Mouse (Mus musculus): Measurements from ENCODE around the gene Guca1a. TPM values are rescaled to one million over a fixed set of nuclear protein-coding genes. Genes with fewer than 3 reads are reported as not detected.

The Guca1a gene
- polyA plus RNA-seq, 1 experiment from 2014 or later = 3.8 TPM

DNA sequence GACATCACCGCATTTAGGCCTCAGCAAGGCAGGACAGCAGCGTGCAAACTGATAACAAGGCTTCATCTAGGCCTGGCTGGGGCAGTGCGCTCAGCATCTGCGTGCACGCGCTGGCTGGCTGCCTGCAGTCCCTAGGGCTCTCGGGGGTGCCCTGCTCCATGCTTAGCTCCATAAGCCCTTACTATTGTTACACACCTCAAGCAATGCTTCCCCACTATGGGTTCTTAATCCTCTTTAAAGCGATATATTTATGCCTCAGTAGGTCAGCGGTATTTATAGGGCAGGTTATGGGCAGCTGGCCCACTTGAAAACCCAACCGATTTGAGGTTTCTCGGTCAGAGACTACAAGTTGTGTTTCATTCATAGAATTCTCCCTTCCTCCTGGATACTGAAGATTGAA lies 18.5 kb downstream of the Guca1a start:
- H3K36me3 ChIP-seq = peaks cover 60% of the 10 kb centered on the region
- H3K4me3 ChIP-seq = no peak overlapping the region
- no peak for ATAC-seq (ENCODE audit: insufficient number of reproducible peaks, low FRiP score)
- H3K4me1 ChIP-seq (replicated peaks) = no peaks in the 10 kb centered on the region
- H3K4me2 ChIP-seq = no peak overlapping the region
- no peaks in the 10 kb centered on the region for H3K27me3 ChIP-seq (replicated peaks)
- 77% methylated on average over 11 of the region's 11 CpGs for WGBS
- no peak overlapping the region for H3K27ac ChIP-seq (ENCODE audit: poor library complexity, severe bottlenecking)
- no peak overlapping the region for H3K9ac ChIP-seq
- H3K9me3 ChIP-seq (replicated peaks) = peaks cover 9% of the 10 kb centered on the region

DNA sequence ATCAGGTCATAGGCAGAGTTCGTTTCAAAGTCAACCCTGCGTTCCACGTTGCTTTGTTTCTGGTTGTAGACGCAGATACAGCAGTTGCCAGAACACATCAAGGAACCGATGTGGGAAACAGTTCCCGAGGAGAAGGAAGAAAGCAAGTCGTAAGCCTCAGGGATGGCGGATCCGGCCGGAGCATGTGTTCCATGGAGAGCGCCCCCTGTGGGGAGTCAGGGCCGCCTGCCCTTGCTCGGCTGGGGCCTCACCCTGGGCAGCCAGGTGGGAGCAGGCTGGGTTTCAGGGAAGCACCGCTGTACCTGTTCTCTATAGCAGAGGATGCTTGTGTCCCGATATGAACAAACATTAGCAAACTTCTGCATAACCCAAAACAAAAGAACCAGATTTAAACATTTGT lies 22.3 kb downstream of the Guca1a start:
- Histone ChIP-seq H3K36me3 (peaks cover 84% of the 10 kb centered on the region), H3K27me3 (replicated peaks) (no peaks in the 10 kb centered on the region), H3K4me2 (no peak overlapping the region), H3K9me3 (replicated peaks) (no peaks in the 10 kb centered on the region), H3K9ac (no peak overlapping the region), H3K4me3 (no peak overlapping the region), H3K27ac (ENCODE audit: poor library complexity, severe bottlenecking) (no peak overlapping the region), H3K4me1 (replicated peaks) (no peaks in the 10 kb centered on the region)
- WGBS = 83% methylated on average over 15 of the region's 15 CpGs
- no peak for ATAC-seq (ENCODE audit: insufficient number of reproducible peaks, low FRiP score)

DNA sequence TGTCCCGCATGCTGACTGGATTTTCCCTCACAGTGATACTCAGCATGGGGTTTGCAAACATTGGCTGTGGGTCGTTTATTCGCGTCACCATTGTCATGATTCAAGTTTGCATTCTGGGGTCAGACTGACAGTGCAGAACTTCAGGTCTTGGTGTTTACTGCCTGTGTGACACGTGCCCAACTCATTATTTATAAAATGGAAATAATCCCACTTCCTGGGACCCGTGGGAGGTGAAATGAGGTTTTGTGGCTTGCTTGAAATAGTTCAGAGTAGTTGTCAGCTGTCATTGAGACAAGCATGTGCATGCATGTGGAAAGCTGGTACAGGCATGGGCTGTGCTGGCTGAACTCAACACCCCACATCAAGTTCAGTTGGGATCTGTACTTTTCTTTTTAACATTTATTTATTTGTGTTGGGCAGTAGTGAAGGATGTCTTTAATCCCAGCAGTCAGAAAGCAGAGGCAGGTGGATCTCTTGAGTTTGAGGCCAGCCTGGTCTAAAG lies 23.6 kb downstream of the Guca1a start:
- H3K4me2 ChIP-seq = no peak overlapping the region
- H3K36me3 ChIP-seq = peaks cover 95% of the 10 kb centered on the region
- no peak overlapping the region for H3K9ac ChIP-seq
- no peaks in the 10 kb centered on the region for H3K27me3 ChIP-seq (replicated peaks)
- ATAC-seq (ENCODE audit: insufficient number of reproducible peaks, low FRiP score) = no peak
- H3K4me1 ChIP-seq (replicated peaks) = no peaks in the 10 kb centered on the region
- no peak overlapping the region for H3K4me3 ChIP-seq
- 91% methylated on average over 6 of the region's 6 CpGs for WGBS
- no peak overlapping the region for H3K27ac ChIP-seq (ENCODE audit: poor library complexity, severe bottlenecking)
- H3K9me3 ChIP-seq (replicated peaks) = no peaks in the 10 kb centered on the region

DNA sequence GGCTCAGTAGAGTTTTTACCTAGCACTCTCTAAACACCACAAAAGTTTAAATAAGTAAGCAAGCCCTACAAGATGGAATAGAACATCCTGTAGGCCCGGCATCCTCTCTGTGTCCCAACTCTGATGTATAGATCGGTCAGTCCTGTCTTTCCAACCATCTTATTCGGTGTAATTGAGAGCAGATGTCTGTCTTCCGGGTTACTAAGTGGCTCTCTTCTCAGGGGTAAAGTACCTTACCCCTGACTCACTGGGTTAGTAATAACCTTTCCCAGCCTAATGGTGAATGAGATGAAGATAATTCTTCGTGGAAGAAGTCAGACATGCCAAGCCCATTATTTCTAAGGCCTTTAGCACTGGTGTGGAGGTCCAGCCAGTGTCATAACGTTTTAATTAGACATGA lies 26.4 kb downstream of the Guca1a start:
- ATAC-seq (ENCODE audit: insufficient number of reproducible peaks, low FRiP score) = no peak
- WGBS = 83% methylated on average over 6 of the region's 6 CpGs
- H3K36me3 ChIP-seq = peaks cover 67% of the 10 kb centered on the region

DNA sequence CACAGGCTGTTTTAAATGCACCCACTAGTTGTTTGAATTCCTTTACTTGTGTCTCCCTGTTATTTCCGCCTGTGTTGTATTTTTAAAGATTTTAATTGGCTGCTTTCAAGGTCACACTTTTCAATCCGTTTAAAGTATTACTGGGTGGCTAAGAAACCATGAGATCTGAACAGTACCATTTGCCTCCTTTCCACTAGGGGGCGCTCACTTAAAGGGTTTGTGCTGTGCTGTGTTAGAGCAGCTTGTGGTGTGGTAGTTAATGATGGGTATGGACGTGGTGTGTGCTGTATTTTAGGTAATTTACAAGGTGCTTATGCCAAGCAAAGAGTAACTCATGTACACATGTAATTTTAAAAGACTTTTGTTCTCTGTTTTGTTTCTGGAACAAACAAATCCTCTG lies 28.9 kb downstream of the Guca1a start:
- H3K4me3 ChIP-seq = no peak overlapping the region
- H3K4me2 ChIP-seq = no peak overlapping the region
- 15% methylated on average over 4 of the region's 4 CpGs for WGBS
- peaks cover 4% of the 10 kb centered on the region for H3K4me1 ChIP-seq (replicated peaks)
- ATAC-seq (ENCODE audit: insufficient number of reproducible peaks, low FRiP score) = no peak
- H3K27ac ChIP-seq (ENCODE audit: poor library complexity, severe bottlenecking) = no peak overlapping the region
- H3K27me3 ChIP-seq (replicated peaks) = peaks cover 11% of the 10 kb centered on the region; the same call in 1 of the 2 replicates
- H3K9me3 ChIP-seq (replicated peaks) = no peaks in the 10 kb centered on the region
- peaks cover 41% of the 10 kb centered on the region for H3K36me3 ChIP-seq
- H3K9ac ChIP-seq = no peak overlapping the region

More for the DNA sequence above, 26.4 kb downstream of the Guca1a start:
- Histone ChIP-seq H3K9me3 (replicated peaks) (no peaks in the 10 kb centered on the region), H3K4me3 (no peak overlapping the region), H3K27ac (ENCODE audit: poor library complexity, severe bottlenecking) (no peak overlapping the region), H3K27me3 (replicated peaks) (no peaks in the 10 kb centered on the region), H3K4me2 (no peak overlapping the region), H3K4me1 (replicated peaks) (peaks cover 4% of the 10 kb centered on the region), H3K9ac (no peak overlapping the region)

DNA sequence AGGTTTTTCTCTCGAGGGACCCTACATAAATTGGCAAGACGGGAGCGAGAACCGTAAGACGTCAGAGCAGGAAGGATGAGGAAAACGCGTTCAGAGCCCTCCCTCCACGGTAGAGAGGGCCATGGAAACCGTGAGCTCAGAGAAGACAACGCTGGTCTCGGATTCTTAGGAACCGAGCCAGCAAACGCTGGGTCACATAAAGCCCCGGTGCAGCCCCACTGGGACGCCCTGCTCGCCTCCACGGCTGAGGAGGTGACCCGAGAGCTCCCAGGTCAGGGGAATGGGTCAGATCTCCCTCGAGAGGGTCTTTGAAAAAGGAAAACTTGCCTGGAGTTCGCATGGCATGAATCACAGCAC lies 31.3 kb downstream of the Guca1a start:
- Histone ChIP-seq H3K4me2 (peak overlapping the region; percentile 91), H3K9ac (peak overlapping the region; percentile 71), H3K27me3 (replicated peaks) (peaks cover 19% of the 10 kb centered on the region), H3K9me3 (replicated peaks) (no peaks in the 10 kb centered on the region), H3K4me3 (peak overlapping the region; percentile 67), H3K36me3 (peaks cover 19% of the 10 kb centered on the region), H3K27ac (ENCODE audit: poor library complexity, severe bottlenecking) (no peak overlapping the region), H3K4me1 (replicated peaks) (peaks cover 4% of the 10 kb centered on the region)
- ATAC-seq (ENCODE audit: insufficient number of reproducible peaks, low FRiP score) = no peak; the same call in 1 of the 2 replicates
- WGBS = 2% methylated on average over 20 of the region's 20 CpGs

DNA sequence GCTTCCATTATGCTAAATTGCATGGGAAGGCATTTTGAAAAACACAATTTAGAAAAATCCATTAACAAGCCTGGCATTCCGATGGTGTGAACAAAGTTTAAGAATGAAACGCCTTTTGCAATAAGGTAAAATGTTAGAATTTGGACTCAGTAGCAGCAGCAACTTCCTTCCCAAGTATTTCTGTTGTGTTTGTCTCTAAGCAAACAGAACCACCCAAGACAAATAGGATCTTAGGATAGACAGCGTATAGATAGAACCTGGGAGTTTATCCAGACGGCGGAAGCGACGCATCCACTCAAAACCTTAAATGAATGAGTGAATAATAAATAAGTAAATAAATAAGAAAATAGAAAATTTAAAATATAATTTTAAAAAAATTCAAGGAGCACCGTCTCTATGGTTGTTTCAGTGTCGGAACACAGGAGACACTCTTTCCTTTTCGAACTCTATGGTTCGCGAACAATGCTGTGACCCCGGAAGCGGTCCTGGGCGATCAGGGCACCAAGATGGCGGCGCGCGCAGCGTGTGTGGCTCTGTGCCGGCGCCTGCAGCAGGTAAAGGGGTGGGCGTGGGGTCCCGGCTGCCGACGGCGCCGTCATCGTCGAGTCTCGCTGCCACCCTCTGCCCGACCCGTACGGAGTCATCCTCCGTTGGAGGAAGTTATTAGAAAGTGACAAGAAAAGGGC lies 31.8 kb downstream of the Guca1a start, which contains the start of gene Mrps10:
Gene Mrps10, plus strand, starts transcription at position 487 of the 686 bp plus-strand sequence.
- Histone ChIP-seq H3K4me3 (peak within 1 kb of the TSS; percentile 67), H3K9ac (peak within 1 kb of the TSS; percentile 71), H3K27ac (ENCODE audit: poor library complexity, severe bottlenecking) (no peak within 1 kb of the TSS), H3K36me3 (peaks cover 15% of the 10 kb centered on the region), H3K27me3 (replicated peaks) (peaks cover 19% of the 10 kb centered on the region), H3K9me3 (replicated peaks) (no peaks in the 10 kb centered on the region), H3K4me1 (replicated peaks) (peaks cover 4% of the 10 kb centered on the region), H3K4me2 (peak within 1 kb of the TSS; percentile 91)
- peak; percentile 83; the same call in 1 of the 2 replicates for ATAC-seq (ENCODE audit: insufficient number of reproducible peaks, low FRiP score)
- WGBS = 4% methylated on average over 35 of the region's 35 CpGs

DNA sequence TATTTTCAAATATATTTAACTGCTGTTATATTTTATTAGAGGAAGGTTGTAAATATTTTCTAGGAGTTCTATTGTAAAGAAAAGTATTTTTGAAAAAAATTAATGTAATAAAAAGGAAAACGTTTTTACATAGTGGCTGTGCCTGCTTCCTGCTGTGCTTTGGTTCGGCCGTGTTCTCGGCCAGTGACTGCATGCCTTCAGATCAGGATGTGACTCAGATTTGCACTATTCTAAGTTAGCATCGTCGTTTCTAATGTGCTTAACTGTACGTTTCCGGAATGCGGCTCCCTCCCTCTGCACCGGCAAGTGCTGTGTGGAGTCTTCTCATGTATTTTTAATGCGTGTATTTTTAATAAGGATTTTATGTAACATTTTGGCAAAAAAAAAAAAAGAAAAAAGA lies 39.0 kb downstream of the Guca1a start:
- Histone ChIP-seq H3K4me2 (no peak overlapping the region), H3K4me3 (no peak overlapping the region), H3K4me1 (replicated peaks) (no peaks in the 10 kb centered on the region), H3K36me3 (peaks cover 32% of the 10 kb centered on the region), H3K9ac (no peak overlapping the region), H3K27ac (ENCODE audit: poor library complexity, severe bottlenecking) (no peak overlapping the region), H3K9me3 (replicated peaks) (no peaks in the 10 kb centered on the region), H3K27me3 (replicated peaks) (peaks cover 6% of the 10 kb centered on the region)
- WGBS = 62% methylated on average over 11 of the region's 11 CpGs
- no peak for ATAC-seq (ENCODE audit: insufficient number of reproducible peaks, low FRiP score)

DNA sequence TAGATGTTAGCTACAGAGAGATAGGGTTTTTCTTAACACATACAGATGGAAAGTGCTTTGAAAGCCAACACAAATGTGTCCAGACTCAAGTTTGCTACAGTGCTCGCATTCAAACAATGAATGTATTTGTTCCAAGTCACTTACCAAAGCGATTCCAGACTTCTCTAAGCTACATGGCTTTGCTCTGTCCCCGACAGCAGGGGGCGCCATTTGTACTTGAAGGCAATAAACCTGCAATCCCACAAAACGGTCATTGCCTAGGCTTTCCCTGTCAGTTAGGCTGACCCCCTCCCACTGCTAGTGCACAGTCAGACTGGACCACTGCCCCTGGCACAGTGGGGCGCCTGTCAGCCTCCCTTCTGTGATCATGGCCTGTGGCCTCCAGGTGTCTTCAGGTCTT lies 40.4 kb downstream of the Guca1a start:
- H3K9me3 ChIP-seq (replicated peaks) = no peaks in the 10 kb centered on the region
- H3K4me2 ChIP-seq = no peak overlapping the region
- H3K36me3 ChIP-seq = peaks cover 45% of the 10 kb centered on the region
- H3K4me3 ChIP-seq = no peak overlapping the region
- ATAC-seq (ENCODE audit: insufficient number of reproducible peaks, low FRiP score) = no peak
- H3K4me1 ChIP-seq (replicated peaks) = no peaks in the 10 kb centered on the region
- H3K27ac ChIP-seq (ENCODE audit: poor library complexity, severe bottlenecking) = no peak overlapping the region
- no peak overlapping the region for H3K9ac ChIP-seq
- WGBS = 52% methylated on average over 6 of the region's 6 CpGs
- H3K27me3 ChIP-seq (replicated peaks) = no peaks in the 10 kb centered on the region; the same call in 1 of the 2 replicates

DNA sequence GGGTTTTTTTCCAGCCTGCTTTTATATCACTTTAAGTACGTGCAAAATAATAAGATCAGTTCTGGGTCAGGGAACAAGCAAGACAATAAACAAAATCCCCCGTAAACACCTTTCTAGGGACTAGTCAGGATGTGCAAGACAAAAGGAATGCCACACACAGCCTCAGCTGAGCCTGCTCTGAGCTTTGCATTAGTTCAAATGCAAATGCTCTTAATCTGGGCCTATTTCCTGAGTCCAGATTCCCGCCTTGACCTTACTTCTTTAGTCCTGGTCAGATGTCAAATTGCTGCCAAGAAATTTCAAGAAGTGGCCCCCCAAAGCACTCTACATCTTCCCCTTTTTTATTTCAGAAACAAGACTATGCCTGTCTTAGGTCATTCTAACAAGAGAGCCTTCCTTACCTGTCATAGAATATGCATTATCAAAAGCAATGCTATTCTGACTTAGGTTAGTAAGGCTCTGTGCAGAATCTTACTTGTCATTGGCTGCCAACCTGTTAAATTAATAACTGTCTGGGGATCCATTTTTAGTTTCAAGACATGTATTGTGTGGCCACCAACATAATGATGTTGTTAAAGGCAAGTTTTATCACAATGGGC lies 50.6 kb downstream of the Guca1a start:
- Histone ChIP-seq H3K4me2 (no peak overlapping the region), H3K27ac (ENCODE audit: poor library complexity, severe bottlenecking) (no peak overlapping the region), H3K9ac (no peak overlapping the region), H3K9me3 (replicated peaks) (peaks cover 20% of the 10 kb centered on the region), H3K27me3 (replicated peaks) (no peaks in the 10 kb centered on the region), H3K4me1 (replicated peaks) (no peaks in the 10 kb centered on the region), H3K4me3 (no peak overlapping the region), H3K36me3 (peaks cover 92% of the 10 kb centered on the region)
- 73% methylated on average over 3 of the region's 3 CpGs for WGBS
- no peak for ATAC-seq (ENCODE audit: insufficient number of reproducible peaks, low FRiP score)
